Comparison of ENCODE assay signal across 7 mouse cellular contexts in the genomic region with DNA sequence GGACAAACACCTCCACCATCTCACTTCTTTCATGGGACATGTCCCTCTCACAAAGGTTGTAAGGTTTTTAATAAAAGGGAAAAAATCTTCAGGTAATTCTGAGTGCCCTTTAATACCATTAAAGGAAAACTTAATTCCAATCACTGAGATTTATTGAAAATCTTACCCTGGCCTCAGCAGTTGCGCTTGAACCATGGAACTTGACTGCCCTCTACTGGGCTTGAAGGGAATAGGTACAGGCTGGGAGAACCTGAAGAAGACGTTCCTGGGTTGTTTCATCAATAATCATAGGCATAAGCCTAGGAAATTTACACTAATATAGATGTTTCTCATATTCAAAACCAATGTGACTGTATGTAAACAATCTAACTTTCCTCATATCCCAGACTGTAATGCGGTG.
DNase-seq lines count a peak whose midpoint lies in the region; ATAC-seq lines count a peak whose summit lies in the region.

No protein-coding gene starts in this region.

- DNase-seq in urinary bladder, postnatal 14 days (ENCODE audit: low spot score) = peak; percentile 47
- no peak for DNase-seq in urinary bladder, adult 2 months (ENCODE audit: low spot score)
- DNase-seq in cerebellum, adult 8-10 months = peak; percentile 19
- peak; percentile 6 for DNase-seq in large intestine, adult 2 months (ENCODE audit: low read depth, low spot score)
- peak; percentile 46 for DNase-seq in lung, postnatal 25 days (ENCODE audit: low spot score)
- DNase-seq in right cerebral cortex, postnatal 4 days = peak; percentile 42

- 17% methylated on average over 3 of the region's 3 CpGs for WGBS in large intestine, adult 2 months

- ATAC-seq in frontal cortex, adult (ENCODE audit: low TSS enrichment) = peak; percentile 64; the same call in 1 of the 2 replicates
